Mouse (Mus musculus): ENCODE measurements at regions not wholly inside any gene's neighbourhood (a gene's known extent, or its start where the extent isn't known, plus 50 kb on each side); places are given as distances from the start of the nearest gene placed in this dataset.
A peak's percentile ranks its signal among the peaks of the same experiment; 100 is the strongest.

- no peak for DNase-seq (ENCODE audit: low read depth, low spot score)
These were observed 135.8 kb upstream of the Igf1 start for GRCm38 (mm10) chr10:87722244-87722643.

GRCm38 (mm10) chr10:87732658-87733057 is 125.4 kb upstream of the Igf1 start:
- no peak for DNase-seq (ENCODE audit: low read depth, low spot score)

GRCm38 (mm10) chr10:87733241-87733640 is 124.8 kb upstream of the Igf1 start:
- DNase-seq (ENCODE audit: low read depth, low spot score), result no peak

- DNase-seq (ENCODE audit: low read depth, low spot score), result peak; percentile 5
These were observed 117.7 kb upstream of the Igf1 start for GRCm38 (mm10) chr10:87740323-87740722.

- DNase-seq (ENCODE audit: low read depth, low spot score), result peak; percentile 42
These were observed 115.3 kb upstream of the Igf1 start for GRCm38 (mm10) chr10:87742766-87743165.

- no peak for DNase-seq (ENCODE audit: low read depth, low spot score)
These were observed 110.1 kb upstream of the Igf1 start for GRCm38 (mm10) chr10:87747846-87748552.

- DNase-seq (ENCODE audit: low read depth, low spot score), result peak; percentile 12
These were observed 109.4 kb upstream of the Igf1 start for GRCm38 (mm10) chr10:87748631-87749193.

GRCm38 (mm10) chr10:87750321-87750720 is 107.7 kb upstream of the Igf1 start:
- peak; percentile 21 for DNase-seq (ENCODE audit: low read depth, low spot score)

GRCm38 (mm10) chr10:87750972-87751371 is 107.1 kb upstream of the Igf1 start:
- DNase-seq (ENCODE audit: low read depth, low spot score), result no peak

- no peak for DNase-seq (ENCODE audit: low read depth, low spot score)
These were observed 105.9 kb upstream of the Igf1 start for GRCm38 (mm10) chr10:87752117-87752516.

- no peak for DNase-seq (ENCODE audit: low read depth, low spot score)
These were observed 104.6 kb upstream of the Igf1 start for GRCm38 (mm10) chr10:87753483-87753882.

GRCm38 (mm10) chr10:87761528-87762030 is 96.5 kb upstream of the Igf1 start:
- DNase-seq (ENCODE audit: low read depth, low spot score), result no peak

GRCm38 (mm10) chr10:87787521-87787920 is 70.5 kb upstream of the Igf1 start:
- DNase-seq (ENCODE audit: low read depth, low spot score), result peak; percentile 41

- no peak for DNase-seq (ENCODE audit: low read depth, low spot score)
These were observed 65.7 kb upstream of the Igf1 start for GRCm38 (mm10) chr10:87792346-87792745.

- DNase-seq (ENCODE audit: low read depth, low spot score), result peak; percentile 14
These were observed 53.9 kb upstream of the Igf1 start for GRCm38 (mm10) chr10:87803936-87804791.

GRCm38 (mm10) chr10:87804792-87805082 is 53.3 kb upstream of the Igf1 start:
- DNase-seq (ENCODE audit: low read depth, low spot score), result no peak
